Mouse (Mus musculus) c-Kit-positive CD71-negative TER-119-negative erythroid progenitor cells, embryonic 14.5 days (primary cell): Measurements from ENCODE around the gene Srgap1.

Source experiments
- DNase-seq: peaks from one replicate; pipeline ENCODE4 v3.0.0-alpha.2; 2013; ENCODE audit warnings: low read depth

The Srgap1 gene

GRCm38 (mm10) chr10:122046904-122047726 lies at the start of gene Srgap1:
TSS of gene Srgap1 (minus strand) at chr10:122047315.
- no peak for DNase-seq

GRCm38 (mm10) chr10:122096462-122096979 lies 49.4 kb upstream of the Srgap1 start:
- DNase-seq, result no peak

GRCm38 (mm10) chr10:122090472-122090871 lies 43.4 kb upstream of the Srgap1 start:
- no peak for DNase-seq

GRCm38 (mm10) chr10:122081352-122081751 lies 34.2 kb upstream of the Srgap1 start:
- DNase-seq, result no peak

- no peak for DNase-seq
Observed at GRCm38 (mm10) chr10:122069153-122069552, 22.0 kb upstream of the Srgap1 start.

GRCm38 (mm10) chr10:122055826-122056225 lies 8.7 kb upstream of the Srgap1 start:
- DNase-seq, result no peak

GRCm38 (mm10) chr10:122054535-122054934 lies 7.4 kb upstream of the Srgap1 start:
- DNase-seq, result peak; percentile 57

GRCm38 (mm10) chr10:122051831-122052230 lies 4.7 kb upstream of the Srgap1 start:
- DNase-seq, result peak; percentile 82

- peak; percentile 62 for DNase-seq
Observed at GRCm38 (mm10) chr10:122047727-122048365, 731 bp upstream of the Srgap1 start.

GRCm38 (mm10) chr10:122046511-122046903 lies 608 bp downstream of the Srgap1 start:
- no peak for DNase-seq

- DNase-seq, result no peak
Observed at GRCm38 (mm10) chr10:122045946-122046345, 1.2 kb downstream of the Srgap1 start.

GRCm38 (mm10) chr10:122044926-122045325 lies 2.2 kb downstream of the Srgap1 start:
- DNase-seq, result no peak

GRCm38 (mm10) chr10:122040372-122040771 lies 6.7 kb downstream of the Srgap1 start:
- DNase-seq, result no peak

- DNase-seq, result no peak
Observed at GRCm38 (mm10) chr10:122039566-122039965, 7.5 kb downstream of the Srgap1 start.

- DNase-seq, result no peak
Observed at GRCm38 (mm10) chr10:122038554-122038953, 8.6 kb downstream of the Srgap1 start.

GRCm38 (mm10) chr10:122033271-122033670 lies 13.8 kb downstream of the Srgap1 start:
- no peak for DNase-seq

- no peak for DNase-seq
Observed at GRCm38 (mm10) chr10:122030420-122030819, 16.7 kb downstream of the Srgap1 start.

- DNase-seq, result no peak
Observed at GRCm38 (mm10) chr10:122029738-122030137, 17.4 kb downstream of the Srgap1 start.

- DNase-seq, result no peak
Observed at GRCm38 (mm10) chr10:122025198-122025597, 21.9 kb downstream of the Srgap1 start.

GRCm38 (mm10) chr10:122020906-122021305 lies 26.2 kb downstream of the Srgap1 start:
- DNase-seq, result no peak

- DNase-seq, result no peak
Observed at GRCm38 (mm10) chr10:122020255-122020654, 26.9 kb downstream of the Srgap1 start.

- no peak for DNase-seq
Observed at GRCm38 (mm10) chr10:122018594-122019048, 28.5 kb downstream of the Srgap1 start.

- DNase-seq, result no peak
Observed at GRCm38 (mm10) chr10:122017743-122018142, 29.4 kb downstream of the Srgap1 start.
